Mouse (Mus musculus) lung, adult 2 months (tissue): ENCODE measurements around the gene Fbxw8.

ENCODE experiments used
- CTCF ChIP-seq: fragments of 200-500 bp; IDR thresholded peaks from 2 replicates; pipeline ENCODE4 v1.5.1; 2011; ENCODE audit warnings: mild to moderate bottlenecking, low read length, control low read depth; ENCODE audit not compliant: insufficient read depth
- POLR2A ChIP-seq: fragments of 200-500 bp; IDR thresholded peaks from 2 replicates; pipeline ENCODE4 v1.6.1; 2011; ENCODE audit warnings: low read depth, mild to moderate bottlenecking, control low read depth, low read length, borderline replicate concordance; ENCODE audit errors: extremely low read depth

DNA sequence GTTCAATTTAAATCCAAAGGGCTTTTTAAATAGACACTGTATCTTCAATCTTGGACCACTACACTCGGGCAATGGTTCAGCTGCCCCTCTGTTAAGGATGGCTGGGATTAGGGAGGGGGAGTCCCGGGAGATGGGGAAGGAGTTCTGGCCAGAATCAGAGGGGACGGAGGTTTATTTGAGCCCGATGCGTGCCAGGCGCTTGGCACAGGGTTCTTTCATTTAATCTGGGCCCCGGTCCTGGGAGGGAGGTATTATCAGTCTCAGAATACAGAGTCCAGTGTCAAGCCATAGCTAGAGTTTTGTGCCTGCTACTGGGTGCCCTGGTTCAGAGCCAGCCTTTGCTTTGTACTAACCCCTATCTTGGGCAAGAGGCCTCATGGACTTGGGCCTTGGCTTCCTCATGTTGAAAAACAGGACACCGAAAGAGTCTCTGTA is 12.3 kb upstream of the Fbxw8 start:
- TF ChIP-seq CTCF: no peak
- no peak for TF ChIP-seq POLR2A
